Mouse (Mus musculus) hematopoietic multipotent progenitor cell, adult 10-12 weeks (in vitro differentiated cells): ENCODE results near the gene Fancb. TPM values are rescaled to one million over a fixed set of nuclear protein-coding genes. Genes with fewer than 3 reads are reported as not detected.

Source experiments
- polyA plus RNA-seq: library from polyadenylated mRNA; stranded (reverse); fragments of >175 nt; gene quantifications from 2 replicates; pipeline ENCODE4 v1.2.3, GENCODE M21; 2012; ENCODE audit warnings: low replicate concordance

Fancb gene
- 0.24 TPM in 1 of 2 replicates, not detected in the other for polyA plus RNA-seq

DNA sequence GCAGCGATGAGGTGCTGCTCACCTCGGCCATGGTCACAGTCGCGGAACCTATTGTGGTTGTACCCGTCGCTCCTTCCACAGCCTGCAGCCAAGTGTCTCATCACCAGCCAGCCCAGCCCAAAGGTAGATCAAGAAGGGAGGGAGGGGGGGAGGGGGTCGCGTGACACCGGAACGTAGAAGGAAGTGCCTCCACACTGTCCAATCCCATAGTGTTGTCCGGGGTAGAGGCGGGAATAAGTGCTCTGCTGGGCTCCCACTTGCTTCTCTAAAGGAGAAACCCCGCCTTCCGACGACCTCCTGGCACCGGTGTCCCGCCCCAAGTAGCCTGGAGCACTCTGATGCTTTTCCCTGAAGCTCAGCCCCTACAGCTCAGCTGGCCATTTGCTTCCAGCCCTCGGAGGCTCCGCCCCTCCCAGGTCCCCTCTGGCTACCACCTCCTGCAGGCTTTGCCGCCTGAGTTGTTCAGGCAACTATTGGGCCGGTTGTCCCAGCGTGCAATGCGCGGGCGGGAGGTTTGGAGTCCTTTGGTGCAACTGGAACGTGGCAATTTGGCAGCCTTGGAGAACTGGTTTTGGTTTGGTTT, at the start of gene Fancb, which contains the start of gene Mospd2:
Gene Fancb (plus strand): TSS at position 400 of the 583 bp plus-strand sequence.
Gene Mospd2 (minus strand): TSS at position 183 of the 583 bp plus-strand sequence.

DNA sequence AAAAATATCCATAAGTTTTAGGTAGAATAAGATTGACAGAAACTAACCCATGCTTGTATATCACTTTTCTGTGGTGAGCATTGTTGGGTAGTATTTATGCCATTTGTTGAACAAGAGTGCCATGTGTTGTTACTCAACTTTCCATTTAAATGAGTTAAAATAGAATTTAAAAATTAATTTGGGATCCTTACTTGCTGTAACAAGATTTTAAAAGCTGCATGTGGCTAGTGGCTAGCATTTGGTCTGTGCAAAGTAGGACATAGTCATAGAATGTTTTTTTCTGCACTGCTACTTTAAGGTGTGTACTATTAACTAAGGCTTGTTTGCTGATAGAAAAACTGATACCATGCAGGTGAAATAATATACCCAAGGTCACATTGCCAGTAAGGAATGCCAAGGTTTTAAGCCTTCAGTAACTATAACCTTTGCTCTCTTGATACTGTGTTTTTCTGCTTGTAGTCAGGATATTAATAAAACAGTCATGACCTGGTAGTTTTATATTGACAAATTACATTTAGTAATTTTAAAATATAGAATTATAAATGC, 24.5 kb downstream of the Fancb start, which contains the start of gene Gm17604:
Gene Gm17604 (minus strand): TSS at position 51 of the 546 bp plus-strand sequence.

Other genes with a start within 250 kb of the Fancb start
- 1.8 and 3.6 TPM in 2 replicates for gene Mospd2, start 217 bp upstream of the Fancb start, polyA plus RNA-seq
- gene Gm17604, start 24.2 kb downstream of the Fancb start, polyA plus RNA-seq, result not detected in 2 replicates